Mouse (Mus musculus): ENCODE measurements around the gene Cass4.

DNA sequence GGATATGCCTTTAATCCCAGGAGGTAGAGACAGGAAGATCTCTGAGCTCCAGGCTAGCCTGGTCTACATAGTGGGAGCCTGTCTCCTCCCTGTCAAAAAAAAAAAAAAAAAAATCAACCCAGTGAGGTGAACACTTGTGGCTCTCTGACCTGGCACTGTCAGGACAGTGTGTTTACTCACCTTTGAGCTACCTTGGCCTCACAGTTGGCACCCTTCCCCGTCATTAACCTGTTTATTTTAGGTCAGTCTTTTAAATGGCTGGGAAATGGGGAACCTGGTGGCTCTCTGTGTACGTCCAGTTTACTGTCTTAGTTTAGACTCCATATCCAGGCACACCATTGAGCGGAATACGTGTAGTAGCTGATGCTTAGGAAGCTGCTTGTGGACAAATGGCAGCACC, 58.4 kb downstream of the Cass4 start:
- TF ChIP-seq POLR2A (IDR thresholded peaks at IDR 0.05; ENCODE audit: extremely low read depth, insufficient read depth, low read length), result no peak
- TF ChIP-seq CTCF (IDR thresholded peaks at IDR 0.05; ENCODE audit: low read depth, low read length), result no peak

All from liver, adult 2 months (tissue).